Mouse (Mus musculus) C2C12 (cell line): Measurements from ENCODE around the gene Pkd1l1.

Experiments used
- CEBPB ChIP-seq: IDR thresholded peaks from one replicate; pipeline ENCODE4 v1.6.1; 2011; ENCODE audit warnings: low read depth, mild to moderate bottlenecking, control low read depth, moderate library complexity
- CTCF ChIP-seq: IDR thresholded peaks from one replicate; pipeline ENCODE4 v1.5.1; 2011; ENCODE audit not compliant: control insufficient read depth, insufficient read depth, insufficient read length
- FOSL1 ChIP-seq: IDR thresholded peaks from one replicate; pipeline ENCODE4 v1.8.0; 2011; ENCODE audit warnings: mild to moderate bottlenecking, low read length; ENCODE audit not compliant: poor library complexity, insufficient read depth, severe bottlenecking
- MAX ChIP-seq: IDR thresholded peaks from one replicate; pipeline ENCODE4 v1.6.1; 2011; ENCODE audit warnings: mild to moderate bottlenecking, control low read depth
- MYOD1 ChIP-seq: IDR thresholded peaks from one replicate; pipeline ENCODE4 v1.6.1; 2011; ENCODE audit warnings: low read depth; ENCODE audit not compliant: control insufficient read depth, insufficient read length
- MYOG ChIP-seq: IDR thresholded peaks from one replicate; pipeline ENCODE4 v1.6.1; 2011; ENCODE audit not compliant: control insufficient read depth, insufficient read length; ENCODE audit errors: extremely low read depth
- USF1 ChIP-seq: IDR thresholded peaks from one replicate; pipeline ENCODE4 v1.6.1; 2011; ENCODE audit warnings: low read depth, mild to moderate bottlenecking, control low read depth, moderate library complexity

DNA sequence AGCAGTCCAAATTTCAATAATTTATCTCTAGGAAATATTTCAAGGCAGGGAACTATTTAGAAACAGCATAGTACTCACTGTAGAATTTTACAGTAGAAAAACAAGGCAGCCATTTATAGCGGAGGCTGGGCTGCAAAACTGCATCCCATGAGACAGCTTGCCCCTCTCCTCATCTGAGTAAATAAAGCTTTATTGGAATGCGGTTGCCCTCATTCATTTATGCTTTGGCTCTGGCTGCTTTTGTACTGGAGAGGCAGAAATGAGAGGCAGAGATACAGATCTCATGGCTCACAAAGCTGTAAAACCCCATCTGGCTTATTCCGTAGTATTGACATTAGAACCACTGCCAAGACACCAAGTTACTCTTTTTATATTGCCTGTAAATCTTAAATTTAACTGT, 193.6 kb downstream of the Pkd1l1 start:
- TF ChIP-seq CTCF (no peak), FOSL1 (no peak), MYOG (no peak), CEBPB (no peak), MAX (no peak), USF1 (no peak), MYOD1 (no peak)
